Mouse (Mus musculus) monocyte, adult 2 months (primary cell): Measurements from ENCODE around the gene Tbccd1.

ENCODE experiments used
- DNase-seq, 2 experiments: peaks; one replicate each; pipeline ENCODE4 v3.0.0; 2022; ENCODE audit warnings: low spot score in 2 of 2, low read depth in 1 of 2

The Tbccd1 gene

DNA sequence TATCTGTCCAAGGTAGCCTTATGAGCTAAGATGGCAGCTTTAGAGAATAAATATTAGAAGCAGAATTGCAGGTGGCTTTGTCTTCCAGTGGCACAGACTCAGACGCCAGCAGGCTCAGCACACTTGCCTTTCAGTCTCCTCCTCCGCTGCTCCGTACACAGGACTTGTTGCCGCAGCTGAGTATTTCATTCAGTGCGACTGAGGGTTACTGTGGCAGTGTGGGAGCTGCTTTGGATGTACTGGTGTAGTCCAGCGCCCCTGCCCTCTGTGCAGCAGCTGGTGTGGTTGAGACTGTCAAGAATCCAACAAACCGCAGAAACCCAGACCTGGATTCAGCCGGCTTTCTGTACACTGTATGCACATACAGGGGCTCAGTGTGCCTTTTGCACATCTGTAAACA, 14.9 kb upstream of the Tbccd1 start:
- no peak for DNase-seq

DNA sequence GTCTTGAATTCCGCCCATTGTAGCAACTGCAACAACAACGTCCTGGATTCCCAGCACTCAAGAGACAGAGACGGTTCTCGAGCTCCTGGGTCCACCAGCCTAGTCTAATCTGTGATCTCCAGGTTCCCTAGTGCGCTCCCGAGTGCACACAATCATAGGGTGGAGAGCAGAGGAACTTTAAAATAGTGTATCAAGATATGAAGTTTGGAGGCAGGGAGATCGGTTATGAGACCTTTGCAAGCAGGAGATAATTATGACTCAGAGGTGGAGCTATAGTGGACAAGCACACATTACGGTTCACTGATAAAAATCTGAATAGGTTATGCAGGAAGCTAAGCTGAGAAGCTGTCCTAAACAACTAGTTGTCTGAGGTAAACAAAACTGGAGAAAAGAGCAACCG, 696 bp downstream of the Tbccd1 start:
- no peak for DNase-seq

DNA sequence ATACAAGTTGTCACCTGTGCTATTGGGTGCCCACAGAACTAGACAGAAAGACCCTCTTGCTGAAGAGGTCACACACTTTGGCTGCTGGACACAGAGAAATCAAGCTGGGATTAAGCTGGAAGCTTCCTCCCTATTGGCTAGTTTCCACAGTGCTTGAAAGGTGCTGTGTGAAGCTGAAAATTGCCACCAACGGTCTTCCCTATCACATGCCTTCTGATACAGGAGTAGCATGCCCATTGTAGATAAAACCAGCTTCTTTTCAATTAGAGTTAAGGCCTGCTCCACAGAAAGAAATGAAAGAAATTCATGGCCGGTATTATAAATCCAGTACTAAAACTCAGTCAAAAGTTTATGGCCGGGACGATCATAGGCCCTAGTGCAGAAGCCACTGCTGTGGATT, 4.8 kb downstream of the Tbccd1 start:
- no peak for DNase-seq

DNA sequence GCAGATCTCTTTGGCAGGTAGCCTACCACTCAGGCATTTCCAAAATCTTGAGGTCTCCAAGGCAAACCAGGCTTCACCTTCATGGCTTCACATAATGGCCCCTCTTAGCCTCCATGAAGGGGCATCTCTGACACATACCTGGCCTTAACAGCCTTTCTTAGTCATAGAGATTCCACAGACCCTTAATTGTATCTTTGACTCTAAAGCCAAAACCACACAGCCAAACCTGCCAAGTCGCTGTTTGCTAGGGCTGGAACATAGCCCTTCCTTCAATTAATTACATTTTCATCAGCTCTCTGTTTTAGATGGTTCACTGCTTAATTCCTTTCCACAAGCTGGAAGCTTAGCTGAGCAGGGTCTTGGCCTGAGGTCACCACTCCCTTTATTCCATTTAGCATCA, 9.1 kb downstream of the Tbccd1 start:
- DNase-seq, result no peak

DNA sequence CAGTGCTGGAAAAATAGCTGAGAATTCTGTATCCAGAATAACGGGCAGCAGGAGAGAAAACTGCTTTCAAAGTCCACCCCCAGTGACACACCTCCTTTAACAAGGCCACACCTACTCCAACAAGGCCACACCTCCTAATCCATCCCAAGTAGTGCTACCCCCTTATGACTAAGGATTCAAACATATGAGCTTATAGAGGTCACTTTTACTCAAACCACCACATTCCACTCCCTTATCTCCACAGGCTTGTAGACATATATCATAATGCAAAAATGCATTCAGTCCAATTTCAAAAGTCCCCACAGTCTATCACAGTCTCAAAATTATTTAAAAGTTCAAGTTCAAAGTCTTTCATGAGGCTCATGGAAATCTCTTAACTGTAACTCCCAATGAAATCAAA, 9.8 kb downstream of the Tbccd1 start:
- no peak for DNase-seq

DNA sequence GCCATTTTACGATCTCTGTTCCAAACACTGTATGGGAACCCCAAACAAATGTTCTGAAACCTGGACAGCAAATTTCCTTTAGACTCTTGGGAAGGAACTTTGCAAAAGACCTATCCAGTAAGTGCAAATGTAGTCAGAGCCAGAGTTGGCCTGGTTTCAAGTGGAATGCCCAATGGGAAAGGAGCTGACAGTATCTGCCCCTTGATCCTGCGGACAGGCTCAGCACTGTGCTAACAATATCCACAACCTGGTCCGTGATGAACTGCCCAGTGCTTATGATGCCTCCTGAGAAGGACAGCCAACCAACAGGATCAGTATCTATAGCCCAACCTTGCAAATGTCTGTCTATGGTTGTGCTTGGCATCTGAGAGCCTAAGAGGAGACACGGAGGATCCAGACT, 12.0 kb downstream of the Tbccd1 start:
- DNase-seq, result no peak

DNA sequence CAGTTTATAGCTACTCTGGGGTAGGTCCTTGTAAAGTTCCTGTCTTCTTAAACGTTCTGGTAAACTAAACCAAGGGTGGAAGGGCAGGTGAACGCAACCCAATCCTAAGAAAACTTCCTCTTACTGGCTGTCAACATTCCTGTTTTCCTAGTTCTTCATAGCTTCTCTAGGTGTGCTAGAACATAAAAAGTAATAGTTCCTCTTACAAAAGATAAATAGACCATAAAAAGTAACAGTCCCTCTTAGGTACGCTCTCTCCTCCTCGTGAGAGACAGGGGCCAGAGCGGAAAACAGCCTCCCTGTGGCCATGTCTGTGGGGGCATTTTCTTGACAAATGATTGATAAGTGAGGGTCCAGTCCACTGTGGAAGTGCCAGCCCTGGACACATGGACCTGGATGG, 12.6 kb downstream of the Tbccd1 start:
- DNase-seq, result no peak

DNA sequence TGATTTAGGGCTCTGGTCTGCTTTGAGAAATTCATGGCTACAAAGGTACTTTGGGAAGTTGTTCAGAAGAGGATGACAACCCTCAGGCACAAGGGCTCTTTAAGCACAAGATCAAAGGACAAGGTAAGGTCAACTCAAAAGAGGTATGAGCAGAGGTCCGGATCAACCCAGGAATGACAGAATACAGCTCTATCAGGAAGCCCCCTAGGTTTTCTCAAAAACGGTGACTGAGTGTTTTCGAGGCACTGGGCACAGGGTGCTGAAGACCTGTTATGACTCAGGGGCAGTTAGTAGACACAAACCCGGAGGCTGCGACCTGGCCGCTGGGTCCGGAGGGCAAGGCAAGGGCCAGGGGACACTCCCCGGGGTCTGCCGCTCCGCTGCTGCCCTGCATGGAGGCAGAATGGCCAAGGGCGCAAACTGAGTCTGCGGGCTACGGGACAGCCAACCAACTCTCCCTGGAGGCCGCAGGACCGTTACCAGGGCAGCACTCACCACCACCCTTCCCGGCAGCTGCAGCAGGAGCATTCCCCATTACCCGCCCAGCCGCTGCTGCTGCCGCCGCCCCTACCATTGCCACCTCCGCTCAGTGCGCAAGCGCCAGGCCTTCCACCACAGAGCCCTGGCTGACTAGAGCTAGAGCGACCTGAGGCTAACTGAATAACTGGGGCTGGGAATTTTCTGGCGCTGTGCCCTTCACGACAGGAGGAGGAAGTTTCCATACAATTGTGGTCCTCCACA, 13.2 kb downstream of the Tbccd1 start:
- no peak for DNase-seq

DNA sequence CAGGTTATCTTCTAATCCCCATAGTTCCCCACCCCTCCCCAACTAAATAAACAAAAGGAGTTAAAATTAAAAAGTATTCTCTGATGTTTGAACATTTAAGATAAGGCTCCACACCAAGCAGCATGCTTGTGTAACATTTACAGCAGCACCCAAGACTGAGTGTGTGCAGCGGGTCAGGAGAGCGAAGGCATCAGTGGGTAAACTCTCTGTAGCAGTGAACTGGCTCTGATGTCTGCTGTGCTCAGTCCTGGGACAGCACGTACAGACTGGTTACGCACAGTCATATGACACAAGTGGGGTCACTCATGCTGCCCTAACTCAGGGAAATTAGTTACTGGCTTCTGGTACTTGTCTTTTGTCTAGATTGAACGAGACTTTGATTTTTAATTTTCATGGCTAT, 14.6 kb downstream of the Tbccd1 start:
- DNase-seq, result no peak

DNA sequence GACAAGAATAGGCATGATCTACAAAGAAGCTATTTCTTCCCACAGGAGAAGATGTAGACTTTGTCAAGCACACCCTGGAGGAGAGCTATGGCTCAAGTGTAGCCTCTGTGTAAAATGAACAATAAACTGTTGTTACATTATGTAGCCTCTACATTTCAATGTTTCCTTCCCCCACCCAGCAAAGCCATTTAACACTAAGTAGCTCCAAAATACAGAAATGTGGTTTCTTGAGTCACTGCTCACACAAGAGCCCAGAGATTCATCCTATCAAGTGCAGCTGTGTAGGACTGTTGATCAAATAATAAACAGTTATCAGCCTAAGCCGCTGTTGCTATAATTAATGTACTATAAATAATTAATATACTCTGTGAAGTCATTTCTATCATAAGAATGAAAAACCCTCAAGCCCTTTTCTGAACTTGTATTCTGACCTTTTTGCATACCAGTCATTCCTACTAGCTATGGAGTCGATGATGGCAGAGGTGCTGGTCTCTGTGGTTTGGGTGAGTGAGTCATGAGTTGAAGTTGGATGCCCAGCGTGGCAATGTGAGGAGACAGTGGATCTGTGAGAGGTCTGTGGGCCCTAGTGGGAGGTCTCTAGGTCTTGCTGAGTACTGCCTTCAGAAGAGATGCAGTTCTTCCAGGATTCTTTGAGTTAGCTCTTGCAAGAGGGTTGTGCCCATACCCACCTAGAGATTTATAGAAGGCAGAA, 18.2 kb downstream of the Tbccd1 start:
- no peak for DNase-seq

DNA sequence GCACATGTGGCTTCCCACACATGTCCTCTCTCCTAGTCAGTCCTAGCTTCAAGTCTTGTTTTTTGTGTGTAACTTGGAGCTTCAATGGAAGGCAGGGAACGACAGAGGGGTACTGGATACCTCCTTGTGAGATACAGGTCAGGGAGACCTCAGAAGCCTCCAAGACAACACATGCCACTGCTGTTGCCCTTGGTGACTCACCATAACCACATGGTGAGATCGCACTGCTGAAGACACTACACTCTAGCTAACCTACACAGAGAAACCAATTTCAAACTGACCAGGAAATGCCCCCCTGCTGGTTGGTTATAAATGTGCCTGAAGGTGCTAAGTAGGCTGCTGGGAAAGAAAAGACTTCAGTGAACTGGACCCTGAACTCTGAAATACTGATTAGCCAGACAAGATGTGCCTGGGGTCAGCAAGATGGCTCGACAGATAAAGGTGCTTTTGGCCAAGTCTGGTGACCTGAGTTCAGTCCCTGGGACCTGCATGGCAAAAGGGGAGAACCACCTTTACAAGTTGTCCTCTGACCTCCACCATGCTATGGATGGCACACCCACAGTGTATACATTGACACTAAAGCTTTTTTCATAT, 24.4 kb downstream of the Tbccd1 start:
- DNase-seq, result no peak

DNA sequence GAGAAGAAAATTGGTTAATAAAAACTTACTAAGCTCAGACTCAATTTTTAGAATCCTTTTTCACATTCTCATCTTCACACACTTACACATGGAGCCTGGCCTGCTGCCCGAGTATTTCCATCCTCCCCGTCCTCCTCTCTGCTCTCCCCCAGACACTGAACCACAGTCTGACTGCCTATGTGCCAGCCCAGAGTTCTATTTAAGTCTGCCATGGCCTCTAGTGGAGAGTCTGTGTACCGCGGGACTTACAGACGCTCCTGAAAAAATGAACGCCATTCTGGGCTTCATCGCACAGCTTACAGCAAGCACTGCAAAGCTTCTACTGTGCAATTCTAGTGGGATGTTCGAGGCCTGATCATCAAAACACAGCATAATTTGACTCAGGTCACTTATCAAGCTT, 36.7 kb downstream of the Tbccd1 start:
- no peak for DNase-seq

DNA sequence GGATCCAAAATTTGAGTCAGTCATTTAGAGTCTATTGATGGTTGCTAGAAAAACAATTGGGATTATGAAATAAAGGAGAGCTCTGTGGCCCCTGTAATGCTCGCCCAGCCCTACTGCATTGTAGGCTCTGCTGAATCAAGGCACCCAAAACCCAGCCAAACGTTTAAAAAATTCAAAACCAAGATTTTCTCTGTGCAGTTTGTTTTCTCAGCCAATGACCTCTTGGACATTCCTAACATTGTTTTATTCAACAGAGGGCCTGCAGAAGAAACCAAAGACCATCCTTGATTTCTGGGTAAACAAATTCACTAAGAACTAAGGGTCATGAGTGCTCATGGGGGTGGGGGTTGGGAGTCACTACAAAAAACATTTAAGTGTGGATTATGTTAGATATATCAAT, 46.0 kb downstream of the Tbccd1 start, which contains the start of gene Crygs:
Gene Crygs (minus strand): TSS at position 101 of the 400 bp plus-strand sequence.
- DNase-seq, result no peak

DNA sequence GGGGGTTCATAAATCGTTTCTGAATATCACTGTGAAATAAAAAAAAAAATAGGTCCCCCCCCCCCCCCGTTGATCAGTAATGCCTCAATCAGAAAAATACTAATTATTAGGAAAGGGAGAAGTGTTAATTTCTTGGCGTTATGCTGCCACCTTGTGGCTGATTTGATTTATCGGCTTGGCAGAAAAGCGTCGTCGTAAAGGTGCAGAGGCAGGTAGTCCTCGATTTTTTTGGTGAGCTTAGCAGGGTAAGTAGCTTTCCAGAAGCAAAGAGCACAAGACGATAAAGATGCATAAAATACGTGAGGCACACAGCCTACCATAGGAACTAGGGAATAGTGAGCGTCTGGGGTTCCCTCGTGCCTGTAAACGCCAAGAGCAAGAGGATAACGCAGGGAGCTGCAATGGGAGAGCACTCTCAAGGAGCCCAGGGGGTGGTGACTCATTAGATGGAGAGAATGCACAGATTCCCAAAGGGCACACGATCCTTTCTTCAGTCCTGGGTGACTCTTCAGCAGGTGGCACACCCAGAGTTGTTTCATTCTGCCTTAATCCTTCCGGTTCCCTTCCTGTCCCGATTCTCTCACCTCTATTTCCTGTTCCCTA, 49.9 kb downstream of the Tbccd1 start:
- DNase-seq, result no peak

DNA sequence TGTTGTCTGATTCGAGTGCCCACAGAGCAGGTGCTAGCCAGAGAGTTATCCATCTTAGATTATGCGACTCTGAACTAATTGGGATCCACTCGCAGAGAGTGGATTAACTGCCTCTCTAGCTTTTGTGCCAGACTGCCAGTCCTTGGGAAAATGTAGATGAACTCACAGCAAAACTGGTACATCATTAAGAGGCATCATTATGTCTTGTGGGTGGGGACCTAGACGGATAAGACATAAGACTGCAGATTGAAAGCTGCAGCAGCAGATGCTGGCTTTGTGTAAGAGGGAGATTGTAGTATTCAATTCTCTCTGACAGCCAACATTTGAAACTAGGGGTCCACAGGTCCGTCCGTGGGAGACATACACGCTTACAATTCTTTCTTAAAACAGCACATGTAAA, 54.7 kb downstream of the Tbccd1 start:
- DNase-seq, result no peak

DNA sequence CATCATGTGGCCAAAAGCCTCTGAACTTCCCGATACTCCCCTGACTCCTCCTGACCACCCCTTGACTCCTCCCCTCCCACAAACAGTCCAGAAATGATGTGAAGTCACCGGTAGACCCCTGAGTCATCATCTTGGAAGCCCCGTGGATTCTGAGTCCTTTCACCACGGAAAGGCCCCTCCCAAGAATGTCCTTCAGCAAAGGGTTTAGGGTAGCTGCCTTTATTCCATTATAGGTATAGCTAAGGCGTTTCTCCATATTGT, 56.7 kb downstream of the Tbccd1 start:
- DNase-seq, result no peak

DNA sequence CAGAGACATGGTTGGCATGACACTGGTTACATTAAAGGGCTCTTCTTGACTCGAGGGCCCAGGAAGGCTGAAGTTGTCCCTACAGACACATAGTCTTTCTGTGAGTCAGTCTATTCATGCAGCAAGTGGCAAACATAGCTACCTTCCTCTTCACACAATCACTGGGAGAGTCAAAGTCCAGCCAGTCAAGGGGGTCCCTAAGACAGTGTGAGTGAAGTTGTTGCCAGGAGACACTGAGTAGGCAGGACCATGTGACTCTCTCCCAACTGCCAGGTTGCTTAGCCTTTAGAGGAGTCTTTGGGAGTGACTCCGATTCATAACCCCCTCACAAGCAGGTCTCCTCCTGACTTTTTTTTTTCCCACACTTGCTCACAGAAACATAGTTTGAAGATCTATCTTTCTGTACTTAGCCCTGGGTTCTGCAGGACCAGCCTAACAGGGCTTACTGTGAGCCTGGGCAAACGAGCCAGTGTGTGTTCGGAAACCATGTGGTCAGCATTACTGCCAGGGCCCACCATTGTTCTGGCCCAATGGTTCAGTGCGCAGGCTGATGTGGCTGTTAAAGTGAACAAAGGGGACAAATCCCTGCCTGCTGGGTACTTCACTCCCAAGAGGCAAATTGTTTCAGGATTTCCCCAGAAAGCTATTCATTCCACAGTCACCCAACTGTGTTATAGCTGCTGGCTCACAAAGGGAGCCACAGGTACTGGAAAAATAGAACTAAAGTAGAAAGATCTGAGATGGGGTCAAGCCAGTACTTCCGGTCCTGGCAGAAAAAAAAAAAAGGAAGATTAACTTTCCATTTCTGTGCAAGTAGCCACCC, 57.2 kb downstream of the Tbccd1 start:
- no peak for DNase-seq

DNA sequence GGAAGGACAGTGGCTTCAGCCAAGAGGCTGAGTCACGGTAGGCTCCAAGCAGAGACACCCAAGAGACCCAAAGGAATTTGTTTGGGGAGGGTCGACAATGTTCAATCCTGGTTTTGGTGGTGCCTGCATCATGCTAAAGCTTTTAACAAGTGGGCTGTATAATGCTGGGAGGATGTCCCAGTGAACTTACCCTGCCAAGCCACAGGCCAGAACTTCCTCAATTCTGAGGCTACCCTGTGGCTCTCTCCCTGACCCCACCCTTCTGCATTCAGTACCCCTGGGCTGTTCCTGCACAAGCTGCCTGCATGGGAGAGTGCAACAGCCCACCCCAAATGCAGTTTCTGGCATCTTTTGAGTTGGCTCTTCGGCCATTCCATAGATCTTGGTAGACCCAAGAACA, 58.9 kb downstream of the Tbccd1 start:
- DNase-seq, result peak; percentile 18 to 38

DNA sequence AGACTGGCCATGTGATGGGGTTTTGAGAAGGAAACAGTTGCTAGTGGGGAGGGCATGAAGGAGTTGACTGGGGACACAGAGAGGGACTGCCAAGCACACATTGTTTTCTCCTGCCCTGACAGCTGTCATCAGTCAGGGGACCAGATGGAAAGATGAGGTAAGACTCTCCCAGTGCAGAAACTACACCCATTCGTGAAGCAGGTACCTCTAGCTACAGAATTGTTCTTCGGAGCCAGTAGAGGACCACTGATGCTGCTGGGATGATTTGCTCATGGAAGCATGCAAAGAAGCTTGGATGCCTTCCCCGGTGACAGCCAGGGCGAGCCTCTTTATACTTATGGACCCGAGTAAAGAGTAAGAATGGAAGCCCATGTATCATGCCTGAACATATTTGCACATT, 59.9 kb downstream of the Tbccd1 start:
- no peak for DNase-seq

DNA sequence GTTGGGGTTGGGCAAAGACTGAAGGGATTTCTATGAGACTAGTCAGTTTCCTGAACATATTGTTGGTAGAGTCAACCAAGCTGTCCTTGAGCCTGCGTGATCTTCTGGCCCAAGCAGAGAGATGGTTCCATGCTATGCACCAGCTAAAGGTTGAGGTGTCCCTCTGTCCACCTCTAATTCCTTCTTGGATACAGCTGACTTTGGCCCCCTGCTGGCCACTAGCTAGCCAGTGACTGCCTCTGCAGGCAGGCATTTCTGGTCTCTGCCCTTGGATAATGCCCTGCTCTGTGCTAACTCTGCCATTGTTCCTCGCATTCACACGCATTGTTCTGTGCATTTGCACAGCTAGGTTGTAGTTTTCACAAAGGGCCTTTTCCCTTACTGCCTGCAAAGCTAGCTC, 62.0 kb downstream of the Tbccd1 start:
- no peak for DNase-seq

DNA sequence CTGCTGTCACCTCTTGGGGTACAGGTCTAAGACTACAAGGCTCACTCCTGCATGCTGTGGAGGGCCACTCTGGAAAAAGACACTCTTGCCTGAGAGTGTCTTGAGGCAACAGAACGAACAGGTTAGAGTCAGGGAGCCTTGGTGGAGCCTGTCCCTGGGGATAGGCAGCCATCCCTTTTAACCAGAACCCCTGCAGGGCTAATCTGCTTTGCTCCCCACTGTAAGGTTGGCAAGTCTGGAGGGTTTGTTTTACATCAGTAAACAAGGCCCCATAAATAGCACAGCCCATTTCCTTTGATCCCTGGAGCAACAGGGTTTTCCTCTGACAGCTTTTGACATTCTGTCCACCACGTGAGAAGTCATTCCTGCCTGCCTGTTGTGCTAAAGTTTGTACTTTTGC, 66.2 kb downstream of the Tbccd1 start:
- DNase-seq, result no peak
